Mouse (Mus musculus) monocyte, adult 2 months (primary cell): Measurements from ENCODE around the gene Gm49321.

Experiments used
- DNase-seq, 2 experiments: peaks; one replicate each; pipeline ENCODE4 v3.0.0; 2022; ENCODE audit warnings: low spot score in 2 of 2, low read depth in 1 of 2

Gm49321 gene

DNA sequence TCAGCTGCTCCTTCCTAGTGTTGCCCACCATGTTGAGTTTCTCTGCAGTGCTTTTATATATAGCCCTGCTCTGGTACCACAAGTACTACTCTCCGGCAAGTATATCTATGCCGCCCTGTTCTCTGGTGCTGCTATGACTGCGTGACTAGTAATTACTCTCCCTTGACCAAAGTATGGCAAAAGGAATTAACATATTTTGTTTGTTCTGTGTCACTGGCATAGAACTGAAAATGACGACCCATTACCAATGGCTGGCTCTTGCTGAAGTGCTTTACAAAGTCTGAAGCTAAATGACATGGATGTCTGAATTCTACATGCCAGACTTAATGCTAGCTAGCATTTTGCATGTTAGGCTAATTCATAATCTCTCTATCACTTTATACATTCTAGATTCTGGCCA lies 11.0 kb downstream of the Gm49321 start:
- no peak for DNase-seq

GRCm38 (mm10) chr12:73949318-73950058 lies 12.0 kb downstream of the Gm49321 start:
- DNase-seq: no peak

DNA sequence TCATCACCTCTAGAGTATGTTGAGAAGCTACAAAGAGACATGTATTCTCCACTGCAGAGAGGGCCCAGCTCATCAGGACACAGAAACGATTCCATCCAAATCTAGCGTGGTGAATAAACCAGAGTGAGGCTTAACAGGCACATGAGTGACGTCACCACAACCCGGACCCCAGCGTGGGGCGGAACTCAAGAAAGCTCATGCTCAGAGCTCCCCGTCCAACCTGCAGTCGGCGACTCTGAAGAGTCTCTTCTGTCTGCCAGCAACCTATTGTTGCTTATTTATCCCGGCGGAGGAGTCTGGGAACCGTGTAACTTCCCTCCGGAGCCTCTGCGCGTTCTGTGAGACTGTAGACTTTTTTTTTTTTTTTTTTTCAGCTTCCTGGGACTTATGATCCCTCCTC lies 15.4 kb downstream of the Gm49321 start:
- DNase-seq: no peak

DNA sequence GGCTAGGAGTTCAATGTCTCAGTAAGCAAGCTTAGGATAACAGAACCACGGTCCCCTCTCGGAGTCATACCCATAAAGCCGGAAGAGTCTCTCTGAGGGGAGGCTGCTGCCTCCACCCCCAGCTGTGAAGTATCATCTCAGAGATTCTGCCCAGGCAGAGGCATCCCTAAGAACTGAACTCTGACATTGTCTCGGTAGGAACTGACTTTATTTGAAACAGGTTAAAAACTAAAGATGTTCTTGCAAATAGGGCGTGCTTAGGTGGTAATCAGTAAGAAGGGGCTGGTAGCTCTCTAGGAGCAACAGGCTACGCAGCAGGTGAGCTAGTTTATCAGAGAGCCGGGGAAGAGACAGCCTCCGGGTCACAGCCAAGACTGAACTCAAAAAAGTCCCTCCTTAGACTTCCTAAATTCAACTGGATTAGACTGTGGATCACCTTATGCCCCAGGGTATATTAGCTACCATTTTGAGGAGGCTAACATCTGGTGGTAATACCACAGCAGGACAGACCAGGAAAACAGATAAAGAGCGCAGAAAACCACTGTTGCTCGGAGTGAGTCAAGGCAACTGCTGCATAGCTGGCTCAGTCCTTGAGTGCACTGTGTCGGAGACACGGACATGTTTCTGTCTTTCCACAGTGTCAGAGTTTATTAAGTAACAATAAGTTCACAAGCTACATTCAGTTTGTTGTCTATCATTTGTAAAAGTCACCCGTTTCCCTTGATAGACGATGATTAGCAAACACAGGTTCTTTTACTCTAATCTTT lies 16.1 kb downstream of the Gm49321 start:
- no peak for DNase-seq

DNA sequence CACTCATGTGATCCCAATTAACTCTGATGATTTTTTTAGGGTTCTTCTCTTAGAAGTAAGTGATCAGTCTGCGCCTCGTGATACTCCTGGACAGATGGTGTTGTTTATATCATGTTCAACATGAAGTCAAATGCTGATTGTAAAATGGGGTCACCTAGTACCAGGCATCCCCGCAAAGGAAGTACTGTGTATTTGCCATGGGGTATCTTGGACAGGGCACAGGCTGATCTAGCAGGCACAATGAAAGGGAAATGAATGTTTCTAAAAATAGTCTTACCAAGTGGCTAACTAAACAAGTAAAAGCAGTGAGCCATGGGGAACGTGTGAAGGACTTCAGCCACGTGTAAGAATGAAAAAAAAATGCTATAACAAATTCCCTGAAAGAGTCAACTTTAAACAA lies 17.3 kb downstream of the Gm49321 start:
- no peak for DNase-seq

- DNase-seq: no peak
Observed at GRCm38 (mm10) chr12:73957676-73958075, 20.2 kb downstream of the Gm49321 start.

DNA sequence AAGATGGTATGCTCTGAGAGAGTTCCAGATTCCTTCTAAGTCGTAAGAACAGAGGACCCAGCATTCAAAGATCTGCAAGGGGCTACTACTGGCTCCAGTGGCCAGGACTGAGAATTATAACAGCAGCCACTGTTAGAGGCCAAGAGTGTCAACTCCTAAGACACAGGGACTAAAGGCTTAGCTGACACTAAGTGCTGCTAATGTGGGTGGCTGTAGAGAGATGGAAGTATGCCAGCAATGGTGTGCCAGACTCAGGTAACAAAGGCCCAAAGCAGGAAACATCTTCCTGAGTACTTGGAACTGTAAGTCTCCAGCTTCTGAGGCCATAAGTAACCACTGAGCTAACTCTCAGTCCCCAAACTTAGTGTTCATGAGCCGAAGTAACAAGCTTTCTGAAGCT lies 21.4 kb downstream of the Gm49321 start:
- no peak for DNase-seq

DNA sequence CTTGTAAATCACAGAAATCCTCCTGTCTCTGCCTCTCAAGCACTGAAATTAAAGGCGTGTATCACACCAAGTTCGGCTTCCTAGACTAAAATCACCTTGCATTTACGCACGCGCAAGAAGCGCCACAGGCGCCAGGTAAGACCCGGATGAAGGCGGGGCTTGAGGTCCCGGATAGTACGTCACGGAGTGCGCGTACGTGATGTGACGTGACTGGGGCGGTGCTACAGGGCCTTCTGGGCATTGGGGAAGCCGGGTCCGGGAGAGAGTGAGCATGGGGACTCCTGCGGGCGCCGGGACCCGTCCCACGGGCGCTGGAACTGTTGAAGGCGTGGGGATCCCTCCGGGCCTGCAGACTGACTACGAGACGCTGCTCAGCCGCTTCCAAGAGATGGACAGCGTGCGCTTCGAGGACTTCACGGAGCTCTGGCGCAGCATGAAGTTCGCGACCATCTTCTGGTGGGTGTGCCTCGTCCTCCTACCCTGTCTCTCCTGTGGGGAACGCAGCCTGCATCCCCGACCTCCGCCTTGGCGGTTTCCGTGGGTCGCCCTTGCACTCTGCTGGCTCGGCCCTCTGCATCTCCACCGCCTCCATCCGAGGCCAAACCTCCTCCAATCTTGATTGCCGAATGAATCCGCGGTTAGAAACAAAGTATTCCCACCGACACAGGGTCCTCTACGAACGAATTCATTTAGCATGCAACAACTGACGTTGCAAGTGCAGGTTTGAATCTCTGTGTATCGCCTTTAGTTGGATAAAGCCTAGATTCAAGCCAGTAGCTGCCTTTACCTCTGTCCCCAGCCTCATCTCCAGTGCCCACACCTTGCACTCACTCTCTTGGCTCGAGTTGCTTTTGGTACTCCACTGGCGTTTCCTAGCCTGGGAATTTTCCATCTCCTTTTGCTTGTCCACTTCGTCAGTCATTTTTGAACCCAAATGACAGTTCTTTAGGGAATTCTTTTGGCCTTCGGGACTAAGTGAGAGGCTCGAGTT lies 27.1 kb downstream of the Gm49321 start, which contains the start of gene Snapc1:
Gene Snapc1 (plus strand): TSS at position 191 of the 991 bp plus-strand sequence.
- peak; percentile 91 to 96 for DNase-seq

DNA sequence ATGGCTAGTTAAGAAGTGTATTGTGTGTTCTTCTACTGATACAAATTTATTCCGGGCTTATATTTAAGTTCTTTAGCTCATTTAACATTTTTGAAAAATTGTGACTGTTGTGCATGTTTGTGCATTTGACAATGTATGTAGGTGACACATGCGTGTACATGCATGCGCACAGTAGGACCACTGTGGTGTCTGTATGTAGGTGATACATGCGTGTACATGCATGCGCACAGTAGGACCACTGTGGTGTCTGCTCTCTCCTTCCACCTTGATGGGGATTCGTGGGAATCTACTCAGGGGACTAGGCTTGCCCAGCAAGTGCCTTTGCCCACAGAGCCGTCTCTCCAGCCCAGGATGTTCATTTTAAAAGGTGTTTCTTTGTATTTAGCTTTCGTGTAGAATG lies 31.7 kb downstream of the Gm49321 start:
- DNase-seq: no peak

GRCm38 (mm10) chr12:73974584-73974983 lies 37.1 kb downstream of the Gm49321 start:
- DNase-seq: no peak

GRCm38 (mm10) chr12:73978144-73978543 lies 40.7 kb downstream of the Gm49321 start:
- no peak for DNase-seq

DNA sequence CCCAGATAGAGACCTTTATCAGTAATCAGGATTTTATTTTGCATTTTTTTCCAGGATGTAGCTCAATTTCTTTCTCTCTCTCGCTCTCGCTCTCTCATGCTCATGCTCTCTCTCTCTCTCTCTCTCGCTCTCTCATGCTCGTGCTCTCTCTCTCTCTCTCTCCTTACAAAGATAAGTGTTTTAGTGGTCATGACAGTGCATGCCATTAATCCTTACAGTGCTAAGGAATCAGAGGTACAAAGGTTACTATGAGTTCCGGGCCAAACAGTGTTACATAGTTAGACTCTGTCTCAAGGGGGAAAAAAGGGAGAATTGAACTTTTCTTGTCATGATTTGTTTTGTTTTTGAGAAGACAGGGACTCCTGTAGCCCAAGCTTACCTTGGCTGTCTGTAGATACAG lies 42.2 kb downstream of the Gm49321 start:
- DNase-seq: no peak

- no peak for DNase-seq
Observed at GRCm38 (mm10) chr12:73982533-73982932, 45.1 kb downstream of the Gm49321 start.

- no peak for DNase-seq
Observed at GRCm38 (mm10) chr12:73986299-73986698, 48.8 kb downstream of the Gm49321 start.

DNA sequence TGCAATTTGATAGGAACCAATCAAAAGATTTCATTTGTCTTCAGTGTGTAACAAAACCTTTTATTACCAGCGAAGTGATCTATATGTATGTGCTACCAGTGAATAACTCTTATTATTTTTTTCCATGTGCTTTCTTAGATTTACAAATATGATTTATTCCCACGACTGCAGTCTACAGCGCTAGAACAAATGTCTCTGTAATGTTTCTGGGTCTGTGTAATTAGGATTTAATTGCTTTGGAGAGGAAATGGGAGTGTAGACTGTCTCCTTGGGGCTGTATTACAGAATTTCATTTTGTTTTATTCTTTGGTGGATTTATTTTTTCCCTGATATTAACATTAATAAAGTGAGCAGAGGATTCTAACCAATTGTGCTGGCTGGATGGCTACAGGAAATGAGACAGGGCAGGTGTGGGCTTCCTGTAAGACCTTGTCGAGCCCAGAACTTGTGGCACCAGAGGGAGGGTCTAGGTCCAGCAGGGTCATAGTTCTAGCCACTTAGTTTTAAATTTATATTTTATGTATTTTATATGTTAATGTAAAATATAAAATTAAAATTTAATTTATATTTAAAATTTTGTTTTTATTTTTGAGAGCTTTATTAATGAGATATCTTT lies 51.0 kb downstream of the Gm49321 start:
- DNase-seq: no peak

DNA sequence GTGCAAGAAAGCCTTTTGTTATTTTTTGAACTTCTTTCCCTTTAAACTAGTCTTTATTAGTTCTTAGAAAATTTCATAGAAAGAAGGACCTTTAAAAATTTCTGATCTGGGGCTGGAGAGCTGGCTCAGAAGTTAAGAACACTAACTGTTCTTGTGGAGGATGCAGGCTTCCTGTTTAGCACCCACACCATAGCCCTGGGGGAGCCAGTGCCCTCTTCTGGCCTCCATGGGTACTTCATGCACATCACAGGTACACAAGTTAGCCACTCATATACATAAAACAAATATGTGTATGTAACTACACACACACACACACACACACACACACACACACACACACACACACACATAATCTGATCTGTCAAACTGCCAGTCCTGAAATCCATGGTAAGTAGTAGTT lies 52.1 kb downstream of the Gm49321 start:
- DNase-seq: peak in 1 of 2 experiments; percentile 27

- DNase-seq: no peak
Observed at GRCm38 (mm10) chr12:73996906-73997296, 59.4 kb downstream of the Gm49321 start.

- no peak for DNase-seq
Observed at GRCm38 (mm10) chr12:73997297-73998127, 60.1 kb downstream of the Gm49321 start, which contains the start of gene Syt16. Gene Syt16 (plus strand): TSS chr12:73997661.

DNA sequence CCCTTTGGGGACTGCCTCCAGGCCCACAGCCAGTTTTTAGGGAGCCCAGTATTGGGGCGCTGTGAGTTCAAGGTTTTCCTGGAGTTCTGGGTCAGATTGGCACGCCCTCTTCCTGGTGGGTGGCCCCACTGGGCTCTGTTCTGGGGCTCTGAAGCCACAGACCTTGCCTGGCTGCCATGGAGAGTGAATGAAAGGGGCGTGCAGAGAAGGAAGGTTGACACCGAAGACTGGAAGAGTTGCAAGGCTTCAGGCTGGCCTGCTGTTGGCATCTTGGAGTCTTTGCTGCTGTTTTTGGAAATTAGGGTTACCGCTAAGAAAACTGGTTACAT lies 60.6 kb downstream of the Gm49321 start:
- DNase-seq: no peak

GRCm38 (mm10) chr12:74002449-74002848 lies 65.0 kb downstream of the Gm49321 start:
- DNase-seq: no peak
